Mouse (Mus musculus) layer of hippocampus, adult 9-11 months (tissue): ENCODE measurements around the gene Tmem150a.

Experiments
- DNase-seq: peaks from one replicate; pipeline ENCODE4 v3.0.0; 2022

Tmem150a gene

DNA sequence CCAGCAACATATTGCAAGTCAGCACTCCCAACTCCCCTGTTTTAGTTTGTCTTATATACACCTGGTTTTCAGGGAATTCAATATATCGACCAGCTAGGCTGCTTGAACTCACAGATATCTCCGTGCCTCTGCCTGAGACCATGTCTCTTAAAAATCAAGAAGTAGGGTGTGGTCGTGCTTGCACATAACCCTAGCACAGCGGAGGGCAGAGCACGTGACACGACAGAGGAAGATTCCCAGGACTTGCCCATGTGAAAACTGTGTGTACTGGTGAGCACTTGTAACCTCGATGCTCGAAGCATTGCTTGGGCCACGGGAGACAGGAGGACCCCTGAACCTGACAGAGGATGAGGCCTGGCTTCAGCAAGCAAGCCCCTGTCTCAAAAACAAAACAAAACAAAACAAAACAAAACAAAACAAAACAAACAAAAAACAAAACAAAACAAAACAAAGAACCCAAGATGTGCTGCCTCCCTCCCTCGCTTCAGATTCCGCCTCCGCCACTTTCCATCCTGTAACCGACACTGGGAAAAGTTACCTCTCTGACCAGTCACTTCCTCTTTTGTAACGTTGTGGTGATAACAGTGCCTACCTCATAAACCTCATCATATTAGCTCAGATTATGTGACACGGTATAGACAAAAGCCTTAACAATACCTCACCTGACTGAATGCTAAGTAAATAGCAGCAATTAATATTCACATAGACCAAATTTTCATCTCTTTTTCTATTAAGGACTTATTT, 19.7 kb downstream of the Tmem150a start:
- no peak for DNase-seq

DNA sequence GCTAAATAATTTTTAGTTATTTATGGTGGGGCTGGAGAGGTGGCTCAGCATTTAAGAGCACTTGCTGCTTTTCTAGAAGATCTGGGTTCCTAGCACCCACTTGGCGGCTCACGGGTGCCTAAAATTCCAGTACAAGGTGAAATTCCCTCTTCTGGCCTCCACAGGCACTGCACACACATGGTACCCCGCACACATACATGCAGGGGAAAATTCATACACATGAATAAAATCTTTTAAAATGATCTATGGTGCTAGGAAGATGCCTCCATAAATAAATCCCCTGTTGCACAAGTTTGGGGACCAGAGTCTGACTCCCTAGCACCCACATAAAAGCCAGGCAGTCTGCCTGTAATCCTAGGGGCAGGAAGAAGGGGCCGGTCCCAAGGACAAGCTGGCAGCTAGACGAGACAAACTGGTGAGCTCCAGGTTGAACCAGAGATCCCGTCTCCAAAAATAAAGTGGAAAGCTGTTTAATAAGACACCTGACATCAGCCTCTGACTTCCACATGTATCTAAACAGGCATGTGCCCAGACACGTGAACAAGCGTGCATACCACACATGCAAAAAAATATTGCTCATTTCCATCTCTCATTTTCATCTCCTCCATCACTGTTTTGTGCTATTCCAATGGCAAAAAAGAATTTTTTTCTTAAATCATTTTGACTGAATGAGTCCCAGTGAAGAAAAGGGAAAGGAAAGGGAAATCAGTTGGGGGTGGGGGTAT, 23.4 kb downstream of the Tmem150a start:
- DNase-seq: no peak

DNA sequence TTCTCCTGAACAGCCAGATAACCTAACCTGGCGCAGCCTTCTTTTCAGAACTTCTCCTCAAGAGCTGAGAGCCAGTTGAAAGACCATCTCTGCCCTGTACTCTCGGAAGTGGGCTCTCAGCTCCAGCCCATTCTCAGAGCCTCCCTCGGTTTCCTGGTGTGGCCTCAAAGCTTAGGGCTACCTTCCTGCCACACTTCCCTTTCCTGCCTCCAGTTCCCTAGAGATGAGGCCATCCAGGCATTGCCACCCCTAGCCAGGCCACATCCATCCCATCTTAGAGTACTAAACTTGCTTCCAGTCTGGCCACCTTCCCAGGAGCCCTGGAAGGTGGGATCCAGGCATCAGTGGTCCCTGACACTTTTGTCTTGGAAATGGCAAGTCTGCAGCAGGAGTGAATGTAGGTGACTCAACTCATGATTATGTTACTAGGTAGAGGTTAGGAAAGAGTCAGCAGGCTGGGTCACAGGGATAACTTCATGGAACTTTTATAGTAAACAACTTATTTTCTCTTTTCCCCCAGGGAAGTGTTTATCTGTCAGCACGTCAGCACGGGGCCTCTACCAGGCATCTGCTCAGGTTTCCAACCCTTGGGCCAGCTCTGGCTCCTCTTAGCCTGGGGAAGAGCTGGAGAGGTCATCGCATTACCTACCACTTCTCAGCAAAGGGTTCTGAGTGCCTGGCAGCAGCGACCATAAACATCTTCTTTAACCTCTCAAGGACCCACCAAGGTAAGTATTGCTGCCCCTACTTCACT, 24.3 kb downstream of the Tmem150a start:
- DNase-seq: no peak

DNA sequence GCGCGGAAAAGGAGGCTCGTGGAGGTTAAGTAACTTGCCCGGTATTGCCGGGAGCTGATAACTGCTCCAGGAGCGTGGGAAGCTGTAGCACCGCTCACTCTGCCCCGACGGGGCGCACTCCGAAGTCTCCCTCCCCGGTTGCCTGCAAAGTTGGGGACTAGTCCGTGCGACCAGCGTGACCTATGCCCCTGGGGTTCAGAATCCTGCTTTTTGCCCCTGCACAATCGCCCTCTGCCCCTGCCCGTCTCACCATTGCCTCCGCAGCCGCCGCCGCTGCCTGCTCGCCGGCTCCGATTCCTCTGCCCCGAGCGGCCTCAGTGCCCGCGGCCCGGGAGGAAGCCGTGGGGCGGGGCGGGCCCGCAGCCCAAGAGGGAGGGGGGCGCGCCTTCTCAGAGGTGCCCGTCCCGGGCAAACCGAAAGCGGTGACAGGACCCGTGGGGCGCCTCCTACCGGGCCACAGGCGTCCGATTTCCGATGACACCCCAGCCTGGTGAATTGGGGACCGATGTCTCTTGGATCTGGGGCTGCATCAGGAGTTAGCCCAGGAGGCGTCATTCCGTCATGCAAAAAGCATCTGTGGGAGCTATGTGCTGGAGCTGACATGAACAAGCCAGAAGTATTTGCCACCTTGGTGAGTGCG, 25.0 kb downstream of the Tmem150a start, which contains the start of gene Vamp5:
TSS of gene Vamp5 (minus strand) at position 338 of the 640 bp plus-strand sequence.
- DNase-seq: peak; percentile 57

DNA sequence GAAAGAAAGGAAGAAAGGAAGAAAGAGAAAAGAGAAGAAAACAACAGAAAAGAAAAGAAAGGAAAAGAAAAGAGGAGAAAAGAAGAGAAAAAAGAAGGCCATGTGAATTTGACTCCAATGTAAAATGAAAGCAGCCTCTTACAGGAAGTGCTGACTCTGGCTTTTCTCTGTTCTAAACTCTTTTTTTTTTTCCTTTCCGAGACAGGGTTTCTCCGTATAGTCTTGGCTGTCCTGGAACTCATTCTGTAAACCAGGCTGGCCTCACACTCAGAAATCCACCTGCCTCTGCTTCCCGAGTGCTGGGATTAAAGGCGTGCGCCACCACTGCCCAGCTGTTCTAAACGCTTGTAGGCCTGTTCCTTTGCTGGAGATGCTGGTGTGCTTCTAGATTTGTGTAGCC, 27.2 kb downstream of the Tmem150a start:
- DNase-seq: no peak

DNA sequence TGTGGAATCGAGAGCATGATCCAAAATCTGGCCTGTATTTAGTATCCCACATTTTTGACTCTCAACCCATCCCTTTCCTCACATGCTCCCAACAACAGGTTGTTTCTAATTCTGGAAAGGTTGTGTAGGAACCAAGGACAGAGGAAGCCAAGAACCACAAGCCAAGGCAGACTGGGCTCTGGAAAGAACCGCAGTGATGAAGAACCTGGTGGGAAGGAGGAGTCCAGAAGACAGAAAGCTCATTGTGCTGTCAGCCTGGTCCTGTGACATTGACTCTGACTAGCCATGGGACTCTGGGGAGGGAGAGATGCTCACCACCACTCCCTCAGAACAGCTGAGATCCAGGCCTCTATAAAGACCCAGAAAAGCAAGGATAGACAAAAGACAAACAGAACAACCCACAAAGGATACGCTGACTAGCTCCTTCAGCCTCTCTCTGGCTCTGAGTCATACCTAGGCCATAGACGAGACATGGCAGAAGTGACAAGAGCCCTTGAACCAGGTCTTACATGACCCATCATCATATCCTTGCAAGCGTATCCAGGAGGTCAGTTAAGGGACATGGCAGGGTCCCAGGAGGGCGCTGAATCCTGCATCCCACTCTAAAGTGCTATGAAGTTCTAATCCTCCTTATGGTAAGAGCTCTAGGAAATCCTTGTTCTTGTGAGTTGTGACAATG, 28.0 kb downstream of the Tmem150a start:
- DNase-seq: no peak

DNA sequence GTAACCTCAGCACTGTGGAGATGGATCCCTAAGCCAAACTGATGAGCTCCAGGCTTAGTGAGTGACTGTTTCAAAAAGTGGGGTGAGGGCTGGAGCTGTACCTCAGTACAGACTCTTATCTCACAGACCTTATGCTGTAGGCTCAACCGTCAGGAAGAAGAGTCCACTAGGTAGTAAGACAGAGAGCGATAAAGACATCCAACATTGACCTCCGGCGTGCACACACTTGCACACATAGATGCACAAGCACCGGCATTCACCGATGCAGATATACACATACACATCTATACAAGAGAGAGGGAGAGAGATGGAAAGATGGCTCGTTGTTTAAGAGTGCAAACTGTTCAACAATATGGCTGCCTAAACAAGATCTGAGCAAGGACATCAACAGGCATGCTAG, 28.7 kb downstream of the Tmem150a start:
- no peak for DNase-seq

DNA sequence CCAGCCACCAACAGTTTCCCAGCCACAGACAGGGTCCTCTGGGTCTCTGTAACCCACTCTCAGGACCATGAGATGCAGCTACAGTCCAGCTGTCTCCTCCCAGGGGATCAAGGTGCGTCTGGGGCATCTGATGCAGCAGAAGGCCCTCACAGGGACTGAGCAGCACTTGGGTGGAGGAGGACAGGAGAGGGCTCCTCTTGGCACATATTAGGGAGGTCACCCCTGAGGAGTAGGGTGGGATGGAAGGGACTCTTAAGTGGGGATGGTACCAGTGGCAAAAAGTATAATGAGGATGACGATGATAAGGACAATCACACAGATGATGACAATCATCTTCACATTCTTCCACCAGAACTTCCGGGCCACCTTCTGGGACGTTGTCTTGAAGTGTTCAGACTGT, 30.0 kb downstream of the Tmem150a start:
- no peak for DNase-seq

DNA sequence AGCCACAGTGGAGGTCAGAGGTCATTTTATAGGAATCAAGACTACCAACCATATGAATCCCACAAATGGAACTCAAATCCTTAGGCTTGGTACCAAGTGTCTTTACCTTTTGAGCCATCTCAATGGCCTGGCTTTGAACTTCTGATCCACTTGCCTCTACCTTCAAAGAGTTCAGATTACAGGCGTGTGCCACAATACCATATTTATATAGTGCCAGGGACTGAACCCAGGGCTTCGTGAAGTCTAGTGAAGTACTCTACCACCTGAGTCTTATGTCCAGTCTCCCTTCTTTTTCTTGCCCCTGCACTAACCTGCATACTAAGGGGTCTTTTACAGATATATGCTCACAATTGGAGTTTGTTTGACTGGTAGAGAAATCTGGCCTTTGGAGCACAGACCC, 31.3 kb downstream of the Tmem150a start:
- no peak for DNase-seq

DNA sequence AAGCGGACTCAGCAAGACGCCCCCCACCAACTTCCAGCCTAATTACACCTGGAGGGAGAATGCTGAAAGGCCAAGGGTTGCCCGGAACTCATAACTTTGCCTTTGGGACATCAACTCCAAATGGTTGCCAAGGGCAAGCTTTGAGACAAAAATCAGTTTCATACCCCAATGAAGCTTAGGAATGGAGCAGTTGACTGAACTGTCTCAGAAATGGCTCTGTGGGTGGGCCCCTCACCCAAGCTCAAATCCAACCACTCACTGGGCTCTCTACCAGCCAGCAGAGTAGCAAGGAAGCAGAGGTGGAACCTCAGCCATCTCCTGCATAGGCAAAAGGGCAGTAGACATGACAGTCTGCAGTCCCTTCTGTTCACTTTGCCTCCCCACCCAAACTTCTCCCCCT, 32.6 kb downstream of the Tmem150a start:
- no peak for DNase-seq

DNA sequence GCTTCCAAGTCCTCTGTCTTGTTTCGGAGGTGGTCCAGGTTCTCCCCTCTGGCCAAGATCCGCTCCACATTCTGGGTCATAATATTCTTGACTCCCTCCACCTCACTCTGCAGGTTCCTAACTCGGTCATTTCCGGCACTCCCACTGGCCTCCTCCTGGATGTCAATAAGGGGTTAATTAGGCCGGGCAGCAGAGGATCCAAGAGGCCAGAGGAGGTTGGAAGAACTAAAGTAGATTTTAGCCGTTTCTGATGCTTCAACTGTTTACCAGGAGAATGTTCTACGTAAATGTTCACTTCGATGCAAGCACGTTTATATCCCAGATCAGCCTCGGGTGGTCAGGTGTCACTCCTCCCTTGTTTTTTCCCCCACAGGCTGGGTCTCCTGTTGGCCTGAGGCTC, 33.0 kb downstream of the Tmem150a start:
- no peak for DNase-seq

DNA sequence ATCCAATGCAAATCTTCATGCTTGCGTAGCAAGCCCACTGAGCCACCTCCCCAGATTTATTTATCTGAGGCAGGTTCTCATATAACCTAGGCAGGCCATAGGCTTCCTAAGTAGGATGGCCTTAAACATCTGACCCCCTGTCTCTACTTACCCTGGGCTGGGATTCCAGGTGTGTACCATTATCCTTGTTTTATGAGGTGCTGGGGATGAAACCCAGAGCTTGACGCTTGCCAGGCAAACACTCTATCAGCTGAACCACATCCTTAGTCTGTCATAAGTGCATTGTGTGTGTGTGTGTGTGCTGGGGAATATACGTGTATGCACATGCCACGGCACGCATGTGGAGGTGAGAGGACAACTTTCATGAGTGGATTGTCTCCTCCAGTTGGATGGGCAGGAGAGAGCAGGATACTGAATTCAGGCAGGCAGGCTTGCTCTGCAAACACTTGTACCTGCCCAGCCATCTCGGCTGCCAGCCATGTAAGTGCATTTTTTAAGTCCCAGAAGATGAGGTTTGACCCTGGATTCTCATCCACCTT, 33.6 kb downstream of the Tmem150a start:
- no peak for DNase-seq

DNA sequence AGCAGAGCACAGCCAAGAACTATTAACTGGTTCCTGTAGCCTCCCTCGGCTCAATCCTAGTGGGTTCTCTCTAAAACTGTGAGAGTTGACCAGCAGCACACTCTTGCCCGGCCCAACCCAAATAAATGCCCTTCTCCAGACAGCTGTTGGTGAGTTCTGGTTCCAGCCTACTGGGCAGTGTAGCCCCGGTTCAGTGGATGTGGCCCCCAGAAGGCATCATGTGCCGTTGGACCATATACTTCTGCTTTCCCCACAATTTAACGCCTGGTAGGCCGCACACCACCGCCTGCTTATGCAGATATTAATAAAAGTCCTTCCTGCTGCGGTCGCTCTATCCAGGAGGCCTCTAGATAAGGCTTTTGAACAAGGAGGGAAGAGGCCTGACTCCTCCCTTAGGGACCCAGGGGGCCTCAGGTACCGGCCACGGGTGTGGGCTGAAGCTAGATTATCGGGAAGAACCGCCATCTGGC, 34.3 kb downstream of the Tmem150a start:
- DNase-seq: no peak

DNA sequence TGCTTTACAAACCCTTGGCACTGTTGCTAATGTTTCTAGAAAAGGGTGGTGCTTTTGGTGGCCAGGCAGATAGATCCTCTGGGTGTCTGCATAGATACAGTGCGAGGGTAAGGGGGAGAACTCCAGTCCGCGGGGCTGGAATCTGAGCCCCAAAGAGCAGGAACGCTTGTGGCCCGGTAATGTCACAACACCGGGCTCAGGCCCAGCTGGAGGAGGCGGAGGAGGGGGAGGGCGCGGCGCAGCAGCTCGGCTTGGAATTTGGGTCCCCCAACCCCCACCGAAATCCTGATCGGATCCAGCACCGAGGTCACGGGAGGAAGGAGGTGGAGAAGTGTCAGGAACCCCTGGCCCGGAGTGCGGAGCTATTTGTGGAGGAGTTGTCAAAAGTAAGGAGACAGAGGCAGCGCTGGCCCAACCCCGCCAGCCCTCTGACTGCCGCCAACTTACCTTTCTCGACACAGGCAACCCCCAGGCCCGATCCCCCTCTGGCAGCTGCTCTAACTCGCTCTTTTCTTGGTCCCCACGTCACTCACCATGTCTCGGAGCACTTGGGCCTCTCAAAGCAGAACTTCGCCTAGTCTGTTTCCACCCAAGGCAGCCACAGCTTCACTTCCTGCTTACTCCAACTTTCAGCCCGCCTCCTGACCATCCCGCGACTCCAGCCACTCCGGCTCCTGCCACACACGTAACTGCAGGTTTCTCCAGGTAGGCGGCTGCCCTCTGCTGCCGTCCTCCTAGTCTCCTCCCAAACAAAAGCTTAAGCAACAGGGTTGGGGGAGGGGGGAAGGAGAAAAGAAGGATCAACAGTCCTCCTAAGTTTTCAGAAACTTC, 34.9 kb downstream of the Tmem150a start, which contains the start of gene Vamp8:
TSS of gene Vamp8 (minus strand) at position 763 of the 831 bp plus-strand sequence.
- peak; percentile 38 for DNase-seq

DNA sequence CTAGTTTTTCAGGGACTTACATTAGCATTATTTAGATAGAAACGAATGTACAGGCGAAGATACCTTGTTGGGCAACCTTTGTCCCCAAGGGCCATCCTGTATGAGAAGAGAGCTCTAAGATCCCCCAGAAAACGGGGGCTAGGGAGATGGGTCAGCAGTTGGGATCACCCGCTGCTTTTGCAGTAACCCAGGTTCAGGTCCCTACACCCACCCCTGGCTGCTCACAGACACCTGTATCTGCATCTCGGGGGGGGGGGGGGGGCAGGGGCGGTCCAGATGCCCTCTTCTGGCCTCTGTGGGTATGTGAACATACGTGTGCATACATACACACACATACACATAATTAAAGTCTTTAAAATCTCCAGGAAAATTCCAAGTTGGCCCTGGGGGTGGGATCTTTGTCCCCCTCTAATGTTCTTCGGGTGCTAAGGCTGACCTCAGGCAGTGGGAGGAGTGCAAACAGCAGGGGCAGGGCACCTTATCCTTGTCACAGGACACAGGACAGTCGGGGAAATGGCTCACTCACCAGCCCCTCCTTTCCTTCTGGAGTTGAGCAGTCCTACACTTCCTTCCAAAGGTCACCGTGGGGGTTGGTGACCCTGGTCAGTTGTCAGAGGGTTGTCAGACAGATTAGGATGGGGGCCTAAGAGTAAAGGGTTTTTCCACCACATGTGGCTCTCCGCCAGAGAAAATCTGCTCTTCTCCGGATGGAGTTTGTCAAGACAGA, 35.7 kb downstream of the Tmem150a start:
- no peak for DNase-seq

DNA sequence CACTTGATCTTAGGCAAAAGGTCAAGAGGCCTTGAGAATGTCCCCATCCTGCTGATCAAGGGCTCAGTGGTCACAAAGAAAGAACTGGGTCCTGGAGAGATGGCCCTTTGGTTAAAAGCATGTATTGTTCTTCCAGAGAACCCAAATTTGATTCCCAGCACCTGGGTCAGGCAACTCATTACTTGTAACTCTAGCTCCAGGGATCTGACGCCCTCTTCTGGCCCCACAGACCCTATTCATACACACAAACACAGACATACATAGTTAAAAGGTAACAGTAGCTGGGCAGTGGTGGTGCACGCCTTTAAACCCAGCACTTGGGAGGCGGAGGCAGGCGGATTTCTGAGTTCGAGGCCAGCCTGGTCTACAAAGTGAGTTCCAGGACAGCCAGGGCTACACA, 37.1 kb downstream of the Tmem150a start:
- DNase-seq: no peak

DNA sequence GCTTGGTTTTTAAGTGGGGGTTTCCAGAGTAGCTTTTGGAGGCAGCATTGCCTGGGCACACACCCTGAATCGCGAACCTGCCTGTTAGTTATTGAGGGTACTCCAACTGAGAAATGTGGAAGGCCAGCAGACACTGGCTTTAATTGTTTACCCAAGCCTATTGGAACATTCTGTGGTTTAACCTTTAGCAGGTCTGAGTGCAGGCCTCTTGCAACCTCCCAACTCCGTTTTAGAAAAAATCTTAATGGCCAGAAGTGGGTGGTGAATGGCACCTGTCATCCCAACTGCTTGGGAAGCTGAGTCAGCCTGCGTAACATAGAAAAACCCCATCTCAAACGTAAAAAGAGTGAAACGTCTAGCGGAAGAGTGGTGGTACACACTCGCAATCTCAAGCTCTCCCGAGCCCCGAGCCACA, 41.6 kb downstream of the Tmem150a start:
- no peak for DNase-seq

DNA sequence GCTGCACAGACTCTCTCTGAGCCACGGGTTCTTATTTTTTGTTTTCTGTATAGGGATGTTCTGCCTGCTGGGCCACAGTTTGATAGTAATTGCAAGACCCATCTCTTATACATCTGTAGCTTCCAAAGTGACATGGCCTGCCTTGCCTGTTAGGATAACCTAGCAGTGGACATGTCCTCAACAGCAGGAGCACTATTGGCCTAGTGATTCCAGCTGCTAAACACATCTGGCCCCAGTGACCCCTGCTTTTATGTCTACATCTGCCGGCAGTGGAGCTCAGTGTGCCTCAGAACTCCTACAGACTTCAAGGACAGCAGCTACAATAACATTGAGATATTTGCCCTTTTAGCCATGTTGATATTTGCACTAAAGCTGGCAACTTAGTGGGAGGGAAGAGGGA, 44.7 kb downstream of the Tmem150a start:
- DNase-seq: no peak

DNA sequence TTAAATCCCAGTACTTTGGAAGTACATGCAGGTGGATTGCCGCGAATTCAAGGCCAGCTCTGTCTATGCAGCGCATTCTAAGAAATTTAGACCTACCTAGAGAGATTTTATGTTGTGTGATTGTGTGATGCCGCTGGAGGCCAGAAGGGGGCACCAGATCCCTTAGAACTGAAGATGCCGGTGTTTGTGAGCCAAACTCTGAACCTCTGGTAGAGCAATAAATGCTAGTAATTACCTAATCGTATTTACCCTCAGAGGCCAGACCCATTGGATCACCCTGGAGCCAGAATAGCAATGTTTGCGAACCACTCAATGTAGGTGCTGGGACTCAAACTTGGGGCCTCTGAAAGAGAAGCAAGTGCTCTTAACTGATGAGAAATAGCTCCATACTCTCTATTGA, 46.6 kb downstream of the Tmem150a start:
- peak; percentile 59 for DNase-seq

DNA sequence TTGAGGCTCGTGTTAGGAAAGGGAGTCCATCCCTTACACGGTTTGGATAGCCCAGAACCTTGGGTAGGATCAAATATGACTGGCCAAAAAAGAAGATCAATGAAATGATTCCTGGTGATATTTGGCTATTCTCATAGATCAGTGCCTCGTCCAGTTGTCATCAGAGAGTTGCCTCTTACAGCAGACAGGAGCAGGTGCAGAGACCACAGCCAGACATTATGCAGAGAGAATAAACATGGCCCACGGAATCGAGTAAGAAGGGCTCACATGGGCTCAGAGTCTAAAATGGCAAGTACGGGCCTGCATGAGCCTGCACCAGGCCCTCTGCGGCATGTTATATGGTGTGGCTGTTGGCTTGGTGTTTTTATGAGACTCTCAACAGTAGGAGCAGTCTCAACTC, 50.1 kb downstream of the Tmem150a start:
- no peak for DNase-seq
